Mouse (Mus musculus) limb, embryonic 10.5 days (tissue): ENCODE results near the gene Armh2. TPM values are rescaled to one million over a fixed set of nuclear protein-coding genes. Genes with fewer than 3 reads are reported as not detected.
"Not testable (repeated sequence)": the region's sequence is repeated elsewhere in the genome, so short reads cannot be mapped to it uniquely, and the experiment has no call there.

Experiments used
- DNase-seq: peaks from one replicate; pipeline ENCODE4 v3.0.0-alpha.2; 2017; ENCODE audit warnings: low spot score
- H3K27ac ChIP-seq: fragments of 300-500 bp; sonication (generic); 2 replicates; pipeline ENCODE4 v1.5.1; 2016; ENCODE audit warnings: mild to moderate bottlenecking
- H3K27me3 ChIP-seq: fragments of 300-500 bp; sonication (generic); 2 replicates; pipeline ENCODE4 v1.6.1; 2016; ENCODE audit warnings: low read depth, mild to moderate bottlenecking; ENCODE audit not compliant: poor library complexity, severe bottlenecking
- H3K36me3 ChIP-seq: fragments of 300-500 bp; sonication (generic); 2 replicates; pipeline ENCODE4 v1.6.1; 2016; ENCODE audit warnings: mild to moderate bottlenecking, moderate library complexity
- H3K4me1 ChIP-seq: fragments of 300-500 bp; sonication (generic); 2 replicates; pipeline ENCODE4 v1.6.1; 2016
- H3K4me3 ChIP-seq: fragments of 300-500 bp; sonication (generic); 2 replicates; pipeline ENCODE4 v1.5.1; 2016; ENCODE audit warnings: mild to moderate bottlenecking, moderate library complexity
- H3K9me3 ChIP-seq: fragments of 300-500 bp; sonication (generic); replicated peaks from 2 replicates; pipeline ENCODE4 v1.6.1; 2016; ENCODE audit warnings: mild to moderate bottlenecking
- WGBS: fragments of 180-500 bp; shearing (Covaris S2); methylation state at CpG from one replicate; pipeline ENCODE4 v1.1.7; 2016; 5-methylcytosine and 5-hydroxymethylcytosine counted together
- polyA plus RNA-seq: library from polyadenylated mRNA; unstranded; fragments of >200 nt; fragmentation: Nextera tagmentation; extraction: Ambion mirVana; gene quantifications from 2 replicates; pipeline ENCODE4 v1.2.1, GENCODE M21; 2016

Armh2 gene
- polyA plus RNA-seq, 1 experiment from 2014 or later = not detected

- Histone ChIP-seq H3K27ac (peak within 1 kb of the TSS; percentile 97), H3K4me3 (peak within 1 kb of the TSS; percentile 75), H3K4me1 (peaks cover 14% of the 10 kb centered on the region), H3K27me3 (no peaks in the 10 kb centered on the region), H3K36me3 (peaks cover 34% of the 10 kb centered on the region), H3K9me3 (no peaks in the 10 kb centered on the region)
- DNase-seq = peak; percentile 93
- under 1% methylated on average over 73 of the region's 79 CpGs for WGBS
Measured at GRCm38 (mm10) chr13:24761403-24762227, 20.6 kb downstream of the Armh2 start, which contains the start of gene Gmnn. Gene Gmnn (minus strand): TSS chr13:24761923.

GRCm38 (mm10) chr13:24762254-24762653 lies 21.2 kb downstream of the Armh2 start:
- peak overlapping the region; percentile 97 for H3K27ac ChIP-seq

DNA sequence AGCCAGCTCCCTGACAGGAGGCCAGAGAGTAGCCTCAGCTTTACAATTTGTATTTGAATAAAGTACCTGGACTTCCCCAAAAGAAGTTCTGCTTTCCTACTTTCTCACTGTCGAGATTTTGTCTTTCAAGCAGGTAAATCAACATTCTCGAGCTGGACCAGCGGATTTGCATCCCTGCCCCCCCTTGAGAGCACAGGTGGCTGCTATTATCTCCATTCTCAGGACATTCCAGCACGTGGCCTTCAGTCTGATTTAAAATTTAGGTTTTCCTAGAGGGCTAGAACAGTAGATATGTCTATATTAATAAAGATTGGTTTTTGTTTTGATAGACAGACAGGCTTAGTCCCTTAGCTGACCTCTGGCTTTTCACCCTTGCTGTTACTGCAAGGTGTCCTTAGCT lies 26.8 kb downstream of the Armh2 start:
- not testable (repeated sequence) for H3K4me1 ChIP-seq, H3K36me3 ChIP-seq, DNase-seq, H3K4me3 ChIP-seq, H3K9me3 ChIP-seq, H3K27me3 ChIP-seq, H3K27ac ChIP-seq
- 78% methylated on average over 4 of the region's 4 CpGs for WGBS

More at GRCm38 (mm10) chr13:24762254-24762653, 21.2 kb downstream of the Armh2 start:
- Histone ChIP-seq H3K9me3 (no peaks in the 10 kb centered on the region), H3K27me3 (no peaks in the 10 kb centered on the region), H3K36me3 (peaks cover 28% of the 10 kb centered on the region), H3K4me1 (peaks cover 14% of the 10 kb centered on the region), H3K4me3 (peak overlapping the region; percentile 75)
- no peak for DNase-seq
- WGBS = 48% methylated on average over 4 of the region's 4 CpGs

GRCm38 (mm10) chr13:24771482-24771881 lies 30.4 kb downstream of the Armh2 start:
- H3K27me3 ChIP-seq, H3K27ac ChIP-seq, H3K36me3 ChIP-seq, H3K4me3 ChIP-seq, H3K9me3 ChIP-seq, DNase-seq, H3K4me1 ChIP-seq: not testable (repeated sequence)
- WGBS = 92% methylated on average over 10 of the region's 10 CpGs

DNA sequence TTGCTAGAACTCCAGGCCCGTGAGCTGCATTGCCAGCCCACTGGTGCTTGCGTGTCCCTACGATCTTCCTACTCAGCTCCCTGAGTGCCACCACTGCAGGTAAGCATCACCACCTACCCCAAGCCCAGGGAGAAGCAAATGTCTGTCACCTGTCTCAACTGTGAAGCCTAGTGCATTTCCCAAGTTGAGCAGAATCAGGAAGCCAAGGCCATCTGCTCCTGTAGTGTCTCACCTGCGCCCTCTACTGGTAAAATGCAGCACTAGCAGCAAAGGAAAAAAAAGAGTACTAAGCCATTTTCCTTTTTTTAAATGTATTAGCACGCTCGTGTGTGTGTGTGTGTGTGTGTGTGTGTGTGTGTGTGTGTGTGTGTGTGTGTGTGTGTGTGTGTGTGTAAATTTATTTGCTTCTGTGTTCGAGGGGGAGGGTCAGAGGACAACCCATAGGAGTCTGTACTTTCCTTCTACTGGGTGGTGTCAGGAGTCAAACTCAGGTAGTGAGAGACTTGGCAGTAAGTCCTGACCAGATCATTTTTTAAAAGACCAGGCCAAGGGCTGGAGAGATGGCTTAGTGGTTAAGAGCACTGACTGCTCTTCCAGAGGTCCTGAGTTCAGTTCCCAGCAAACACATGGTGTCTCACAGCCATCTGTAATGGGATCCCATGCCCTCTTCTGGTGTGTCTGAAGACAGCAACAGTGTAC lies 35.3 kb downstream of the Armh2 start:
- no peaks in the 10 kb centered on the region for H3K36me3 ChIP-seq
- H3K27me3 ChIP-seq = no peaks in the 10 kb centered on the region
- no peaks in the 10 kb centered on the region for H3K4me1 ChIP-seq
- DNase-seq = peak; percentile 37
- 59% methylated on average over 6 of the region's 7 CpGs for WGBS
- no peak overlapping the region for H3K4me3 ChIP-seq
- H3K27ac ChIP-seq = no peak overlapping the region
- H3K9me3 ChIP-seq = no peaks in the 10 kb centered on the region

DNA sequence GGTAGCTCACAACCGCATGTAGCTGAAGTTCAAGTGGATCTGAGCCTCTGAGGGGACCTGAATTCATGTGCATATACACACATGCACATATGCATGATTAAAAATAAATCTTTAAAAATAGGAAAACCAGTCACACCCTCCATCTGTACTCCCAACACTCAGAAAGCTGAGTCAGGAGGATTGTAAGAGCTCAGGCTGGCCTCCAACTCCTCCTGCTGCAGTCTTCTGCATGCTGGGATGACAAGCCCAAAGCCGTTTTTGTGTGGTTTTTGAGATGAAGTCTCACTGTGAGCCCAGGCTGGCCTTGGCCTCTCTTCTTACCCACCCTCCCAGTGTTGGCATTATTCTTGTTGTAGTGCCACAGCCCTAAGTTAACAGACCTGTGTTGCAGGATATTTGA lies 37.0 kb downstream of the Armh2 start:
- no peak overlapping the region for H3K27ac ChIP-seq
- DNase-seq = no peak
- WGBS = 87% methylated on average over 2 of the region's 2 CpGs

DNA sequence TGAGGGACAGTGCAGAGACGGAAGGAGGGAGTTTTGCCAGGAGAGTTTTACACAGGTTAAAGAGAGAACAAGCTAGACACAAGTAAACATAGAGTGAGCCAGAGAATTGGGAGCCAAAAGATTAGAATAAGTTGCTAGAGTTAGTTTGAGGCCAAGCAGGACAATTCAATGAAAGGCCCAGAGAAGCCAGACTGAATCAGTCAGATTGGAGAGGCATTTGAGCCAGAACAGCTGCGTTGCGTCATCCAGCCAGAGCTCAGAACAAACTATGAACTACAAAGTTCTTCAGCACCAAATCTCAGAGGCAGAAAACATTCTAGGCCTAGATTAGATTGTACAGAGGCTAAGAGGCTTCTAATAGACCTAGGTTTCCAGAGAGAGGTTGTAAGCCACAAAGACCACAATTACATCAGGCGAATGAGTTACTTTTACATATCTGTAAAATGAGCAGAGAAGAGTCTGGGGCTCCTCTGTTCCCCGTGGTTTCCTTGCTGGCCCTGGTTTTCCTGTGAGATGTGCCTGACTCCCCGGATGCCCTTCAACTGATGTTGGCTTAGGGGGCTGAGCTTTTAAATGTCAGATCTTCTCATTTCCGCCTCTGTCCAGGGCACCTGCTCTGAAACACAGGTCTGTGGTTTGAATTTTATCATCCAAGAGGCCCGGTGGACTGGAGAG lies 37.8 kb downstream of the Armh2 start:
- no peak for DNase-seq
- WGBS = 82% methylated on average over 8 of the region's 8 CpGs
- no peak overlapping the region for H3K4me3 ChIP-seq
- no peaks in the 10 kb centered on the region for H3K36me3 ChIP-seq
- no peak overlapping the region for H3K27ac ChIP-seq
- no peaks in the 10 kb centered on the region for H3K4me1 ChIP-seq
- no peaks in the 10 kb centered on the region for H3K27me3 ChIP-seq
- H3K9me3 ChIP-seq = no peaks in the 10 kb centered on the region

More for the DNA sequence above, 37.0 kb downstream of the Armh2 start:
- no peaks in the 10 kb centered on the region for H3K9me3 ChIP-seq
- no peaks in the 10 kb centered on the region for H3K4me1 ChIP-seq
- no peaks in the 10 kb centered on the region for H3K27me3 ChIP-seq
- no peaks in the 10 kb centered on the region for H3K36me3 ChIP-seq
- H3K4me3 ChIP-seq = no peak overlapping the region

- H3K4me3 ChIP-seq = no peak overlapping the region
- 85% methylated on average over 5 of the region's 5 CpGs for WGBS
- H3K27me3 ChIP-seq = no peaks in the 10 kb centered on the region
- no peaks in the 10 kb centered on the region for H3K9me3 ChIP-seq
- H3K27ac ChIP-seq = no peak overlapping the region
- DNase-seq = no peak
- H3K36me3 ChIP-seq = no peaks in the 10 kb centered on the region
- no peaks in the 10 kb centered on the region for H3K4me1 ChIP-seq
Measured at GRCm38 (mm10) chr13:24781916-24782315, 40.9 kb downstream of the Armh2 start.

DNA sequence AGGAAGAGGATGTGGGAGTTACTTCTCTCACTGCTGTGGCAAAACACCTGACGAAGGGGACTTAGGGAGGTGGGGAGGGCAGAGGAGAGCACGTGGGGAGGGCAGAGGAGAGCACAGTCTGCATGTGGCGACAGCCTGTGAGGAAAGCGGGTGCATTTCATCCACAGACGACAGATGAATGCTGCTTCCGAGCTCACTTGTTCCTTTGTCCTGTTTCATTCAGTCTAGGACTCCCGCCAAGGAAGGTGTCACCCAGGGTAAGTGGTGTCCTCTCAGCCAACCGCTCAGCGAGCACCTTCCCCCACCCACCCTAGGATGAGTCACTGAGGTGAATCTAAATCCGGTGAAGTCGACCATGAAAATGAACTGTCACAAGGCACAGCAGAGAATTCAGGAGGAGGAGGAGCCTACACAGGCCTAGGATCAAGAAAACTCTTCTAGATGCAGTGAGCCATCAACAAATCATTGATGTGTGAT lies 45.0 kb downstream of the Armh2 start:
- no peak for DNase-seq
- Histone ChIP-seq H3K27me3 (no peaks in the 10 kb centered on the region), H3K4me3 (no peak overlapping the region), H3K27ac (no peak overlapping the region), H3K9me3 (no peaks in the 10 kb centered on the region), H3K4me1 (no peaks in the 10 kb centered on the region), H3K36me3 (no peaks in the 10 kb centered on the region)
- WGBS = 66% methylated on average over 11 of the region's 11 CpGs

GRCm38 (mm10) chr13:24787477-24787876 lies 46.4 kb downstream of the Armh2 start:
- no peaks in the 10 kb centered on the region for H3K27me3 ChIP-seq
- WGBS = 88% methylated on average over 5 of the region's 5 CpGs
- H3K27ac ChIP-seq = no peak overlapping the region
- no peaks in the 10 kb centered on the region for H3K36me3 ChIP-seq
- H3K9me3 ChIP-seq = no peaks in the 10 kb centered on the region
- no peaks in the 10 kb centered on the region for H3K4me1 ChIP-seq
- DNase-seq = no peak
- no peak overlapping the region for H3K4me3 ChIP-seq

DNA sequence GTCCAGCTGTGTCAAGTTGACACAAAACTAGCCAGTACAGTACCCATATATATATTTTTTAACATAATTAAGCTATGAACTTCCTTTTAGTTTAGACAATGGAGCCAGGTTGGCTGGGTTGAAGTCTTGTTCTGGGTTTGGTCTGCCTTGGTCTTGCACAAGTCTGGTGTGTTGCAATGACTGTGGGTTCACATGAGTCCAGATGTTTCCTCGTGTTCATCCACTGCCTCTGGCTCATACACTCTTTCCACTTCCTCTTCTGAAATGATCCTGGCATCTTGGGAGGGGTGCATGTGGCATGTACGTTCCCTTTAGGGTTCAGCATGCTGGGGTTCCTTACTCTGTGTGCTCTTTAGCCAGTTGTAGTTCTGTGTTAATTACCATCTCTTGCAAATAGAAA lies 50.3 kb downstream of the Armh2 start:
- no peak overlapping the region for H3K4me3 ChIP-seq
- WGBS = 77% methylated on average over 2 of the region's 2 CpGs
- no peaks in the 10 kb centered on the region for H3K27me3 ChIP-seq
- H3K9me3 ChIP-seq = no peaks in the 10 kb centered on the region
- no peak for DNase-seq
- H3K36me3 ChIP-seq = no peaks in the 10 kb centered on the region
- no peak overlapping the region for H3K27ac ChIP-seq
- H3K4me1 ChIP-seq = no peaks in the 10 kb centered on the region

- DNase-seq = no peak
- H3K4me1 ChIP-seq = no peaks in the 10 kb centered on the region
- no peaks in the 10 kb centered on the region for H3K9me3 ChIP-seq
- 92% methylated on average over 9 of the region's 9 CpGs for WGBS
- H3K27ac ChIP-seq = no peak overlapping the region
- no peaks in the 10 kb centered on the region for H3K27me3 ChIP-seq
- no peak overlapping the region for H3K4me3 ChIP-seq
- H3K36me3 ChIP-seq = no peaks in the 10 kb centered on the region
Measured at GRCm38 (mm10) chr13:24792411-24793045, 51.5 kb downstream of the Armh2 start.
